Comparison of ENCODE assay signal across 7 mouse cellular contexts in the genomic region with DNA sequence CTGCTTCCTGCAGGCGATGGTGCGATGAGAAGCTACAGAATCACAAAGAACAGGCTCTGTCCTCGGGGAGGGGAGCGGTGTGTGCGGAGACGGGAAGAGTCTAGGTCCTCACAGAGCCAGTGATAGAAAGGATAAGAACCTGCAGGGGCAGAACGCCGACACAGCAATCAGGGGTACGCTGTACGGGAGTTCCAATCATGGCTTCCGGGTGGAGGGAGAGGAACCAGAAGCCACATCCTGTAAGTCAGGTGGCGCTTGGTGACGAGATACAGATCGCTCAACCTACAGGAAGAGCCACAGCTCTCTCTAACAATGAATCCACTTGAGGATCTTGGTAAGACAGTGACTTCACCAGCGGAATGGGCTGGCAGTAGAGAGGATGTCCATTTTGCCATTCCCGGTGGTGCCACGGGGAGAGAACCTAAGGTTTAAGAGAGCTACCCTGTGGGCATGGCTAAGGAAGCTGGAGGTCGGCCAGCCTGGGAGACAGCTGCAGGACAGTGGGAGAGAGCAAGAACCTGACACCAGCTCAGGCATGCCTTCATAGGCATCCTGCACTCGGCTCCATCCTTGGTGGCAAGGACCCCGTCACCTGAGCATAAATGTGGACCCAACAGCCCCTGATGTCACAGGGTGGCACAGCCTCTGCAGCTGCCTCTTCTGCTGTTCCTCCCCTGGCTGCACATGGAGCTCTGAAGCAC.
A peak's percentile ranks its signal among the peaks of the same experiment; 100 is the strongest.
DNase-seq lines count a peak whose midpoint lies in the region; ATAC-seq lines count a peak whose summit lies in the region.

No protein-coding gene starts in this region.

- 88% methylated on average over 20 of the region's 20 CpGs for WGBS in kidney, embryonic 14.5 days
- WGBS in lung, embryonic 16.5 days: 69% methylated on average over 20 of the region's 20 CpGs
- 75% methylated on average over 20 of the region's 20 CpGs for whole genome bisulfite sequencing in stomach, embryonic 15.5 days

- H3K4me1 ChIP-seq in kidney, embryonic 14.5 days (ENCODE audit: control insufficient read depth, insufficient read depth, low read length): no peaks in the 10 kb centered on the region
- H3K4me1 ChIP-seq in lung, embryonic 16.5 days (replicated peaks; ENCODE audit: control insufficient read depth, insufficient read depth, low read length): no peaks in the 10 kb centered on the region
- no peaks in the 10 kb centered on the region for H3K4me1 ChIP-seq in stomach, embryonic 15.5 days

- H3K27me3 ChIP-seq in kidney, embryonic 14.5 days (ENCODE audit: control insufficient read depth, insufficient read depth, low read length): no peaks in the 10 kb centered on the region
- H3K27me3 ChIP-seq in lung, embryonic 16.5 days (ENCODE audit: control insufficient read depth, insufficient read depth, low read depth, low read length): no peaks in the 10 kb centered on the region
- no peaks in the 10 kb centered on the region for H3K27me3 ChIP-seq in stomach, embryonic 15.5 days (replicated peaks)

- H3K4me2 ChIP-seq in kidney, embryonic 14.5 days (replicated peaks; ENCODE audit: low read depth, low read length): no peak overlapping the region
- H3K4me2 ChIP-seq in lung, embryonic 16.5 days (ENCODE audit: low read depth, low read length): no peak overlapping the region
- H3K4me2 ChIP-seq in stomach, embryonic 15.5 days: no peak overlapping the region

- no peaks in the 10 kb centered on the region for H3K36me3 ChIP-seq in kidney, embryonic 14.5 days (ENCODE audit: control insufficient read depth, insufficient read depth, low read length)
- no peaks in the 10 kb centered on the region for H3K36me3 ChIP-seq in lung, embryonic 16.5 days (ENCODE audit: control insufficient read depth, insufficient read depth, low read length)
- no peaks in the 10 kb centered on the region for H3K36me3 ChIP-seq in stomach, embryonic 15.5 days

- peak; percentile 12; the same call in 1 of the 2 replicates for ATAC-seq in kidney, embryonic 14.5 days (ENCODE audit: low FRiP score, low TSS enrichment)
- peak; percentile 53 for ATAC-seq in lung, embryonic 16.5 days (ENCODE audit: low read depth)
- ATAC-seq in stomach, embryonic 15.5 days (ENCODE audit: insufficient read depth, low FRiP score, low read depth): no peak

- no peak for DNase-seq in kidney, postnatal 14 days
- DNase-seq in T-cell, adult 2 months (ENCODE audit: low spot score): peak; percentile 83
- DNase-seq in retina, postnatal 1 day: no peak
- DNase-seq in adrenal gland, adult 2 months: no peak

- no peak overlapping the region for H3K9ac ChIP-seq in kidney, embryonic 14.5 days (ENCODE audit: low read depth, low read length)
- H3K9ac ChIP-seq in lung, embryonic 16.5 days (ENCODE audit: low read length): no peak overlapping the region
- no peak overlapping the region for H3K9ac ChIP-seq in stomach, embryonic 15.5 days

- H3K9me3 ChIP-seq in kidney, embryonic 14.5 days (ENCODE audit: control insufficient read depth, low read length): no peaks in the 10 kb centered on the region
- H3K9me3 ChIP-seq in lung, embryonic 16.5 days (ENCODE audit: control insufficient read depth, low read length): no peaks in the 10 kb centered on the region
- no peaks in the 10 kb centered on the region for H3K9me3 ChIP-seq in stomach, embryonic 15.5 days

- H3K4me3 ChIP-seq in kidney, embryonic 14.5 days (ENCODE audit: low read length): no peak overlapping the region
- no peak overlapping the region for H3K4me3 ChIP-seq in lung, embryonic 16.5 days (ENCODE audit: low read length)
- no peak overlapping the region for H3K4me3 ChIP-seq in stomach, embryonic 15.5 days (replicated peaks)

- no peak overlapping the region for H3K27ac ChIP-seq in kidney, embryonic 14.5 days (ENCODE audit: low read depth, low read length)
- H3K27ac ChIP-seq in lung, embryonic 16.5 days (ENCODE audit: low read length): no peak overlapping the region; the same call in 1 of the 2 replicates
- 0 out of 2 replicates have a peak overlapping the region, but pooled peaks have one; percentile 26 for H3K27ac ChIP-seq in stomach, embryonic 15.5 days
